ENCODE assay signal across 24 mouse cellular contexts in the genomic region with DNA sequence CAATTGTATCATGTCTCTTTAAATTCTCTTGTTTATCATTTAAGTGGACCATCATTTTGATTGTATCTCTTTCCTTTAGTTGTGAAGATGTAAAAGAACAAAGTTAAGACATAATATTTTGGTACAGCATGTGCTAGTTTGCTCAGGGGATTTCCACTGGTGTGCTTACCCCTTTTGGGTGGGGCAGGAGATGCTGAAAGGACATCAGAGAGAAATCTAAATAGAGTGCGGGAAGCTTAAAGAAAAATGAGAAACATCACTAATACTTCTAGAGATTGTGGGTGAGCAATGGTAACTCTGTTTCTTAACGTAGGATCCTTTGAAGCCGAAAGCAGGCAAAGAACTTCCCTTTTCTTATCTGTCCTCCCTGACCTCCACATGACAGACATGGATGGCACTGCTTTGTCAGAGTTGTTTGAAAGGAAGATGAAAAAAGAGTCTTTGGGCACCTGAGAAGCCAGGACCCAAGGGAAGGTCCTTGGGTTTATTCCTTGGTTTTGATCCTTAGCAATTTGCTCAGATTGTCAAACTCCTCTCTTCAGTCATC. TPM values are rescaled to one million over a fixed set of nuclear protein-coding genes. Genes with fewer than 3 reads are reported as not detected.
DNase-seq lines count a peak whose midpoint lies in the region; ATAC-seq lines count a peak whose summit lies in the region.
"Had no signal": no experiment of that assay in that cellular context is flagged by ENCODE, and none has a peak within 500 bp of the region (broad histone marks: within the 10 kb centered on the region; RNA-seq: fewer than 3 reads in every experiment).

No protein-coding gene starts in this region.

- ATAC-seq in common myeloid progenitor, adult 5-6 weeks (replicated peaks; ENCODE audit: low read depth, poor library complexity, severe bottlenecking), result peak; percentile 74
- ATAC-seq: forebrain, postnatal 0 days; lung, postnatal 0 days had no signal

- no peaks in the 10 kb centered on the region for H3K27me3 ChIP-seq in heart, embryonic 10.5 days (ENCODE audit: insufficient read depth, poor library complexity, severe bottlenecking)
- H3K27me3 ChIP-seq: embryonic facial prominence, embryonic 12.5 days; hindbrain, embryonic 12.5 days had no signal

- 60% methylated on average over 3 of the region's 3 CpGs for WGBS in heart, embryonic 10.5 days

- H3K9me3 ChIP-seq in heart, embryonic 10.5 days, result no peaks in the 10 kb centered on the region
- H3K9me3 ChIP-seq: embryonic facial prominence, embryonic 12.5 days; hindbrain, embryonic 12.5 days had no signal

- no peak overlapping the region for H3K27ac ChIP-seq in heart, embryonic 10.5 days
- H3K27ac ChIP-seq: embryonic facial prominence, embryonic 12.5 days; hindbrain, embryonic 12.5 days; layer of hippocampus, adult 2 months had no signal

- DNase-seq in heart, adult 11 months, result peak; percentile 34
- no peak for DNase-seq in heart, embryonic 10.5 days (ENCODE audit: low spot score)
- DNase-seq in CD8-positive naive resting alpha-beta T cell, adult 2 months (ENCODE audit: low read depth in 2 of 2, low spot score in 2 of 2), result peak; percentile 65 to 69
- peak; percentile 83 for DNase-seq in naive thymus-derived CD4-positive, alpha-beta T cell, adult 2 months (ENCODE audit: low read depth)
- no peak for DNase-seq in layer of hippocampus, adult 8-10 months (ENCODE audit: low spot score in 2 of 2)
- no peak for DNase-seq in lung, postnatal 10 days
- DNase-seq in lung, postnatal 4 days, result no peak
- DNase-seq: adrenal gland, postnatal 36 days; cerebellum, adult 11 months; cerebellum, postnatal 10 days; forebrain, postnatal 0 days; heart, postnatal 10 days; kidney, adult 8-10 months; kidney, postnatal 14 days; layer of hippocampus, postnatal 36 days; midbrain, embryonic 14.5 days; right cerebral cortex, adult 18-20 months; right cerebral cortex, postnatal 4 days had no signal

- no peaks in the 10 kb centered on the region for H3K4me1 ChIP-seq in heart, embryonic 10.5 days
- H3K4me1 ChIP-seq: embryonic facial prominence, embryonic 12.5 days; hindbrain, embryonic 12.5 days had no signal

- H3K4me3 ChIP-seq in heart, embryonic 10.5 days, result no peak overlapping the region
- H3K4me3 ChIP-seq: embryonic facial prominence, embryonic 12.5 days; hindbrain, embryonic 12.5 days; layer of hippocampus, adult 2 months had no signal

- H3K36me3 ChIP-seq in heart, embryonic 10.5 days, result no peaks in the 10 kb centered on the region
- H3K36me3 ChIP-seq: embryonic facial prominence, embryonic 12.5 days; hindbrain, embryonic 12.5 days had no signal

RNA-seq across cellular contexts. Expression of gene Il7r, which starts 3.5 kb away (rescaled TPM):
- not detected in 2 replicates for polyA plus RNA-seq in heart, embryonic 10.5 days (2016; fragmentation: Nextera tagmentation; extraction: Ambion mirVana)
- 0.64 and 10.8 TPM in 2 replicates for total RNA-seq in common myeloid progenitor, adult 5-6 weeks (2017)
- total RNA-seq in layer of hippocampus, adult 8-10 months (2022), result under 1 TPM; 0.21 to 0.63 (median 0.34) TPM
- polyA plus RNA-seq: forebrain, embryonic 11.5 days; forebrain, postnatal 0 days; hindbrain, embryonic 12.5 days; midbrain, embryonic 14.5 days had no signal

Comparison
In these comparisons a context has a peak if more than half of its experiments do, and no peak if none do; other contexts are left out.
1. DNase-seq: peak in heart, adult 11 months (single experiment), CD8-positive naive resting alpha-beta T cell, adult 2 months (2 of 2) and naive thymus-derived CD4-positive, alpha-beta T cell, adult 2 months (single experiment); none in heart, embryonic 10.5 days (single experiment), layer of hippocampus, adult 8-10 months (0 of 2), lung, postnatal 10 days (single experiment) and lung, postnatal 4 days (0 of 2).